Mouse (Mus musculus) heart, embryonic 14.5 days (tissue): Measurements from ENCODE around the gene Rnf19b. TPM values are rescaled to one million over a fixed set of nuclear protein-coding genes. Genes with fewer than 3 reads are reported as not detected.

ENCODE experiments used
- ATAC-seq: fragments of 200-750 bp; cut with Nextera tagmentation; 2 replicates; pipeline ENCODE4 v1.8.0; 2017; ENCODE audit warnings: low read depth, moderate TSS enrichment; ENCODE audit not compliant: insufficient number of reproducible peaks, insufficient read depth, low FRiP score
- H3K27ac ChIP-seq, 2 experiments: fragments of 200-500 bp in 1 of 2; fragments of 300-500 bp in 1 of 2; sonication (generic) in 1 of 2; replicated peaks in 1 of 2; 2 replicates each; pipeline ENCODE4 v1.5.1; 2012 to 2014; ENCODE audit warnings: low read depth in 2 of 2, low read length in 2 of 2, control low read depth in 1 of 2, mild to moderate bottlenecking in 1 of 2, mixed read lengths in 1 of 2; ENCODE audit not compliant: control insufficient read depth in 1 of 2, insufficient read depth in 1 of 2
- H3K27me3 ChIP-seq: fragments of 300-500 bp; sonication (generic); 2 replicates; pipeline ENCODE4 v1.6.1; 2014; ENCODE audit warnings: mild to moderate bottlenecking, low read length, control low read depth; ENCODE audit not compliant: control insufficient read depth, insufficient read depth
- H3K36me3 ChIP-seq: fragments of 300-500 bp; sonication (generic); 2 replicates; pipeline ENCODE4 v1.6.1; 2014; ENCODE audit warnings: mild to moderate bottlenecking, control low read depth, low read length, mixed read lengths; ENCODE audit not compliant: control insufficient read depth, insufficient read depth
- H3K4me1 ChIP-seq, 2 experiments: fragments of 200-500 bp in 1 of 2; fragments of 300-500 bp in 1 of 2; sonication (generic) in 1 of 2; 2 replicates each; pipeline ENCODE4 v1.6.1; 2012 to 2014; ENCODE audit warnings: low read length in 2 of 2, control low read depth in 1 of 2, mixed read lengths in 1 of 2; ENCODE audit not compliant: control insufficient read depth in 2 of 2, insufficient read depth in 2 of 2
- H3K4me2 ChIP-seq: fragments of 300-500 bp; sonication (generic); 2 replicates; pipeline ENCODE4 v1.6.1; 2014; ENCODE audit warnings: mild to moderate bottlenecking, low read length
- H3K4me3 ChIP-seq, 2 experiments: fragments of 200-500 bp in 1 of 2; fragments of 300-500 bp in 1 of 2; sonication (generic) in 1 of 2; 2 replicates each; pipeline ENCODE4 v1.5.1; 2012 to 2014; ENCODE audit warnings: low read length in 2 of 2, mild to moderate bottlenecking in 2 of 2, control low read depth in 1 of 2, low read depth in 1 of 2, moderate library complexity in 1 of 2; ENCODE audit not compliant: control insufficient read depth in 1 of 2, insufficient read depth in 1 of 2
- H3K9ac ChIP-seq: fragments of 300-500 bp; sonication (generic); 2 replicates; pipeline ENCODE4 v1.6.1; 2014; ENCODE audit warnings: mild to moderate bottlenecking, low read length
- H3K9me3 ChIP-seq: fragments of 300-500 bp; sonication (generic); 2 replicates; pipeline ENCODE4 v1.6.1; 2016; ENCODE audit warnings: low read length, control low read depth; ENCODE audit not compliant: control insufficient read depth
- WGBS: fragments of 180-500 bp; shearing (Covaris S2); extraction: QIAGEN DNeasy Blood & Tissue Kit; methylation state at CpG from one replicate; pipeline ENCODE4 v1.1.7; 2014; 5-methylcytosine and 5-hydroxymethylcytosine counted together
- polyA plus RNA-seq: library from polyadenylated mRNA; unstranded; fragments of >200 nt; fragmentation: Nextera tagmentation; extraction: Ambion mirVana; gene quantifications from 2 replicates; pipeline ENCODE4 v1.2.1, GENCODE M21; 2014

Gene Rnf19b
- polyA plus RNA-seq, 1 experiment from 2014 or later, result 9.0 TPM

DNA sequence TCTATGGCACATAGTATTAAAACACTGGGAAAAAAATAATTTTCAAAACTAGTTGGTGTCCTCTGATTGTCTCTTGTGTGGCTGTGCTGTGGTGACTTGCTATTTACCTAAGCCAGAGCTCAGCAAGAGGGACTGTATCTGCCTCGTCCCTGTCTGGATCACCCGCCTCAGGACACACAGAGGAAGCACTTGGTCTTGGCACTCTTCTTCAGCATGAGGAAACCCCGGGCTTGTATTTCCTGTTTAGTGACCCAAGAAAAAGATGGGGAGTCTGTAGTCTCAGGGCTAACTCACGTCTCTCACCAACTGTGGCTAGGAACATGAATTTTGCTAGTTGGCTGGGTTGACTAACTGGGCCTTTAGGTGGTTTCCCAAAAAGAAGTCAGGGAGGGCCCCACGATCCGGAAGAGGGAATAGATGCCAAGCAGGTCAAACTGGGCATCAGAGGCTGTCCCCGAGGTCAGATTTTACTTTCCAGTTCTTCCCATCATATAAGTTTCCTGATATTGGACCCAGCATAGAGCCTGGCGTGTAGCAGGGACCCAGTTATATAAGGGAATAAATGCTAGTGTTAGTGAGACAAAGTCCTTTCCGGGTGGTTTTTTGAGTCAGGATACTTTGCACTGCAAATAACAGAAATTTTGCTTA lies 39.2 kb upstream of the Rnf19b start:
- Histone ChIP-seq H3K4me1 (peaks cover 26 to 49% of the 10 kb centered on the region in 2 experiments), H3K36me3 (no peaks in the 10 kb centered on the region), H3K9me3 (no peaks in the 10 kb centered on the region), H3K27me3 (no peaks in the 10 kb centered on the region), H3K4me2 (no peak overlapping the region), H3K4me3 (no peak overlapping the region), H3K27ac (no peak overlapping the region), H3K9ac (no peak overlapping the region)
- WGBS, result 80% methylated on average over 9 of the region's 9 CpGs
- no peak for ATAC-seq

DNA sequence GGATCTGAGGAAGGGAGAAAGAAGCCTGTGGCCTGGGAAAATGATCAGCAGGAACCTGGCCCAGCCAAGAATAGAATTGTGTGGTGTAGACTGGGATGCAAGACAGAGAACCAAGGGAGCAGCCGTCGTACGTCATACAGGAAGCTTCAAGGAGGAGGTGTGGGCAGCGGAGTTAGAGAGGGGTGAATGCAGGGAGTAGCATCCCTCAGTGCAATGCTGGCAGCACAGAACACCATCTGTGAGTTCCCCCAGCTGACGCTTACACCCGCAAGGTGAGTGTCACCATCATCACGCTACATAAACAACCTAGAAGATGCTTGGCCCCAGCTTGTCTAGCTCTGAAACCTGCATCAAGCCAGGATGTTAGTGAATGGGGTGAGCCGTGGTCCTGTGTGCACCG lies 38.3 kb upstream of the Rnf19b start:
- Histone ChIP-seq H3K4me1 (peaks cover 28 to 54% of the 10 kb centered on the region in 2 experiments), H3K9me3 (no peaks in the 10 kb centered on the region), H3K4me2 (no peak overlapping the region), H3K9ac (no peak overlapping the region), H3K27me3 (no peaks in the 10 kb centered on the region), H3K36me3 (no peaks in the 10 kb centered on the region), H3K27ac (no peak overlapping the region), H3K4me3 (no peak overlapping the region)
- WGBS, result 67% methylated on average over 9 of the region's 9 CpGs
- no peak for ATAC-seq

DNA sequence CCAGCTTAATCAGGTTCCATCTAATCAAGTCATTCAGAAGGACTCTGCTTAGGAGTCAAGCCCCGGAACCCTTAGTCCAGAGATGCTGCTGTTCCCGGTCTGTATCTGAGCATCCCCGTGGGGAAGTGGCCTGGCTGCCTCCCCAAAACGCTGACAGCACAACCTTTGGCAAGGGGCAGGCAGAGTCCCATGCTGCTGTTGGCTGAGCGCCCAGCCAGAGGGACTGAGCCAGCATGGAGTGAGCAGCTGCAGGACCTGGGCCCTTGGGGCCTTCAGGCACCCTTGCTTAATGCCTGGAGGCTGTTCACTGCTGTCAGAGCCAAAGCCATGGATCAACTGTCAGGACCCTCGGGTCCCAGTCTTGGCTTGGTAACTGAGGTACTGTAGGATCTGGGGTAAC lies 37.6 kb upstream of the Rnf19b start:
- H3K9ac ChIP-seq, result no peak overlapping the region
- H3K4me2 ChIP-seq, result no peak overlapping the region
- 23% methylated on average over 6 of the region's 6 CpGs for WGBS
- H3K4me3 ChIP-seq, result no peak overlapping the region
- peak overlapping the region; percentile 1 to 64; a peak in 2 of 4 replicates for H3K27ac ChIP-seq
- H3K27me3 ChIP-seq, result no peaks in the 10 kb centered on the region
- no peaks in the 10 kb centered on the region for H3K36me3 ChIP-seq
- H3K9me3 ChIP-seq, result no peaks in the 10 kb centered on the region
- ATAC-seq, result peak; percentile 60
- peaks cover 31 to 56% of the 10 kb centered on the region in 2 experiments for H3K4me1 ChIP-seq

GRCm38 (mm10) chr4:129021426-129021825 lies 36.6 kb upstream of the Rnf19b start:
- H3K4me2 ChIP-seq, result no peak overlapping the region
- H3K27me3 ChIP-seq, result no peaks in the 10 kb centered on the region
- ATAC-seq, result no peak
- no peaks in the 10 kb centered on the region for H3K36me3 ChIP-seq
- H3K4me1 ChIP-seq, result peaks cover 24 to 46% of the 10 kb centered on the region in 2 experiments
- peak overlapping the region in 1 of 2 experiments; percentile 64; a peak in 1 of 4 replicates for H3K27ac ChIP-seq
- WGBS, result 79% methylated on average over 3 of the region's 3 CpGs
- H3K4me3 ChIP-seq, result no peak overlapping the region
- H3K9ac ChIP-seq, result no peak overlapping the region
- no peaks in the 10 kb centered on the region for H3K9me3 ChIP-seq

DNA sequence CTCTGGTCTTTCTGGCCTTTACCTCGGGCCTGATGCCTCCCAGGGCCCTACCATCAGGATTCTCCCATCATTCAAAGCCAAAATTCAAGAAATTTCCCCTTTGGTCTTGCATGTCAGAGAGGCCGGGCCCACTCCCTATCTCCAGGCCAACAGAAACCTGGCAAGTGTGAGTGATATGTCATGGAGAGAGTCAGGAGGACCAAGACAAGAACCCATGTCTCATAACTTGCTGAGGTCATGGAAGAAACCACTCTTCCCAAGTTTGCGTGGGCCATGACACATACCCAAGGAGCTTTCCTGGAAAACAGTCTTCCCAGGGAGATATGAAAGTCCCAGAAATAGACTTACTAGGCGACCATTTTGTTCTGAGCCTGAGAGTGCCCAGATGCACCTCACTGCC lies 36.2 kb upstream of the Rnf19b start:
- Histone ChIP-seq H3K36me3 (no peaks in the 10 kb centered on the region), H3K4me1 (peaks cover 24 to 43% of the 10 kb centered on the region in 2 experiments), H3K9me3 (no peaks in the 10 kb centered on the region), H3K9ac (no peak overlapping the region), H3K27ac (no peak overlapping the region), H3K4me3 (no peak overlapping the region), H3K4me2 (no peak overlapping the region), H3K27me3 (no peaks in the 10 kb centered on the region)
- no peak for ATAC-seq
- 56% methylated on average over 4 of the region's 4 CpGs for WGBS

GRCm38 (mm10) chr4:129023884-129024283 lies 34.2 kb upstream of the Rnf19b start:
- no peaks in the 10 kb centered on the region for H3K36me3 ChIP-seq
- H3K4me3 ChIP-seq, result no peak overlapping the region

GRCm38 (mm10) chr4:129024775-129025174 lies 33.3 kb upstream of the Rnf19b start:
- Histone ChIP-seq H3K4me2 (0 out of 2 replicates have a peak overlapping the region, but pooled peaks have one; percentile 6), H3K4me1 (peaks cover 23 to 34% of the 10 kb centered on the region in 2 experiments), H3K36me3 (no peaks in the 10 kb centered on the region), H3K9me3 (no peaks in the 10 kb centered on the region), H3K27me3 (no peaks in the 10 kb centered on the region), H3K9ac (no peak overlapping the region; the same call in 1 of the 2 replicates), H3K27ac (peak overlapping the region; percentile 80 to 87), H3K4me3 (no peak overlapping the region)
- 8% methylated on average over 6 of the region's 6 CpGs for WGBS
- ATAC-seq, result peak; percentile 86

More at GRCm38 (mm10) chr4:129023884-129024283, 34.2 kb upstream of the Rnf19b start:
- Histone ChIP-seq H3K27me3 (no peaks in the 10 kb centered on the region), H3K4me2 (no peak overlapping the region), H3K27ac (0 out of 4 replicates have a peak overlapping the region, but pooled peaks of 1 of the 2 experiments have one; percentile 87), H3K4me1 (peaks cover 24 to 37% of the 10 kb centered on the region in 2 experiments), H3K9ac (no peak overlapping the region), H3K9me3 (no peaks in the 10 kb centered on the region)
- ATAC-seq, result no peak
- 84% methylated on average over 6 of the region's 6 CpGs for WGBS
